Mouse (Mus musculus) liver, postnatal 0 days (tissue): Measurements from ENCODE around the gene Dqx1. TPM values are rescaled to one million over a fixed set of nuclear protein-coding genes. Genes with fewer than 3 reads are reported as not detected.

Experiments
- ATAC-seq: fragments of 200-750 bp; cut with Nextera tagmentation; 2 replicates; pipeline ENCODE4 v1.8.0; 2017; ENCODE audit warnings: mild to moderate bottlenecking, moderate library complexity
- DNase-seq: peaks from one replicate; pipeline ENCODE4 v3.0.0-alpha.2; 2016
- H3K27ac ChIP-seq: fragments of 300-500 bp; sonication (generic); 2 replicates; pipeline ENCODE4 v1.5.1; 2014; ENCODE audit warnings: antibody characterized with exemption, moderate library complexity, mild to moderate bottlenecking, low read depth
- H3K27me3 ChIP-seq: fragments of 300-500 bp; sonication (generic); 2 replicates; pipeline ENCODE4 v1.6.1; 2014; ENCODE audit warnings: low read length, control low read depth, mixed read lengths; ENCODE audit not compliant: insufficient read depth
- H3K36me3 ChIP-seq: fragments of 300-500 bp; sonication (generic); replicated peaks from 2 replicates; pipeline ENCODE4 v1.6.1; 2014; ENCODE audit warnings: mild to moderate bottlenecking, control low read depth, low read length, moderate library complexity, mixed read lengths; ENCODE audit not compliant: insufficient read depth
- H3K4me1 ChIP-seq: fragments of 300-500 bp; sonication (generic); 2 replicates; pipeline ENCODE4 v1.6.1; 2014; ENCODE audit warnings: antibody characterized with exemption, mild to moderate bottlenecking, control low read depth; ENCODE audit not compliant: insufficient read depth
- H3K4me2 ChIP-seq: fragments of 300-500 bp; sonication (generic); 2 replicates; pipeline ENCODE4 v1.6.1; 2014; ENCODE audit warnings: low read depth, mild to moderate bottlenecking, low read length, moderate library complexity, mixed read lengths
- H3K4me3 ChIP-seq: fragments of 300-500 bp; sonication (generic); 2 replicates; pipeline ENCODE4 v1.5.1; 2014; ENCODE audit warnings: low read depth, low read length
- H3K9ac ChIP-seq: fragments of 300-500 bp; sonication (generic); replicated peaks from 2 replicates; pipeline ENCODE4 v1.6.1; 2014; ENCODE audit warnings: mild to moderate bottlenecking, moderate library complexity
- H3K9me3 ChIP-seq: fragments of 300-500 bp; sonication (generic); 2 replicates; pipeline ENCODE4 v1.6.1; 2016; ENCODE audit warnings: mild to moderate bottlenecking, control low read depth, low read length, mixed read lengths
- CTCF ChIP-seq: sonication (generic); IDR thresholded peaks from 2 replicates; pipeline ENCODE4 v1.5.1; 2016; ENCODE audit warnings: antibody characterized with exemption, low read depth
- EP300 ChIP-seq: IDR thresholded peaks from 2 replicates; pipeline ENCODE4 v1.6.1; 2016; ENCODE audit warnings: antibody characterized with exemption, low read depth, mild to moderate bottlenecking
- WGBS: fragments of 180-500 bp; shearing (Covaris S2); extraction: QIAGEN DNeasy Blood & Tissue Kit; methylation state at CpG from one replicate; pipeline ENCODE4 v1.1.7; 2014; ENCODE audit not compliant: insufficient replicate concordance; 5-methylcytosine and 5-hydroxymethylcytosine counted together
- polyA plus RNA-seq: library from polyadenylated mRNA; unstranded; fragments of >200 nt; fragmentation: Nextera tagmentation; extraction: Ambion mirVana; gene quantifications from 2 replicates; pipeline ENCODE4 v1.2.1, GENCODE M21; 2015

Dqx1 gene
- polyA plus RNA-seq, 1 experiment from 2014 or later, result 7.5 TPM

DNA sequence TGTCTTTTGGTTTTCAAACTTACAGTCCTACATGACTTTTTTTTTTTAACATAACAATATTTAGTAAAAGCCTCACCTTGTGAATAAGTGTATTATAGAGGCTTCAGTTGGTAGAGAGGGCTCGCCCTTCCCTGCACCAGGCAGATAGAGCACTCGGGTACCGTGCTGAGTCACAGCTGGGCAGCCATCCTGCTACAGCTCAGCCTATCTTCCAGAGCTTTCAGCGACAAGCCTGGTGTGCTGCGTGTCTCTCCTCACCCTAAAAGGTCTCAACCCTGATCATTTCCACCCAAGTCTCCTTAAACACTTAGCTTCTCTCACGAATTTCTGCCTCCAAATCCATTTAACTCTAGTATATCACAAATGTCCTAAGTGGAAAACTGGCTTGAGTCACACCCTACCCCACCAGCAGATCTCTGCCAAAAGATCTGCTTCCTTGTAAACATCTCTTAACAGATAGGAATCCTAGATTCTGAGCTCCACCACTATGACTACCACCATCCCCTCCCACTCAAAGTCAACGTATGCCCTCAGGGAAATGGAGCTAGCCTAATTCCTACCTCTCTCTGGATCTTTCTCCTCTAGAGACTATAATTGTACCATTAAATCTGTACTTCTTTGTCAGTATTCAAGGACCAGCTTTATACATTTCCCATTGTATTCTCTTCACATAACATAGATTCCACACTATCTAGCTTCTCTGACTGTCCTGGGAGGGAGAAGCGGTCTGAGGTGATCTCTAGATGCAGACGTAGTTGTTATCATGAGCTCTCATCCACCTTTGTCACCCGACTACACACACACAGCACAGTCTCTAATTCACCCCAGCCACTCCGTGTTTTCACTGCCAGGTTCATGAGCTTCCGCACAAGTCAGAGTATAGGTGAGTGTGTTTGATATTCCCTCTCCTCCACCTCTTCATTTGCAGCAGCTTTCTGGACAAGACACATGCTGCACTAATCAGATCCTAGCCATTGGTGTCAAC, 42.9 kb upstream of the Dqx1 start:
- WGBS, result 43% methylated on average over 12 of the region's 12 CpGs
- DNase-seq (peak; percentile 78), ATAC-seq (peak; percentile 98)
- Histone ChIP-seq H3K36me3 (no peaks in the 10 kb centered on the region), H3K4me3 (no peak overlapping the region), H3K4me1 (peaks cover 48% of the 10 kb centered on the region), H3K9me3 (no peaks in the 10 kb centered on the region), H3K27ac (peak overlapping the region; percentile 97), H3K27me3 (no peaks in the 10 kb centered on the region), H3K9ac (peak overlapping the region; percentile 57), H3K4me2 (peak overlapping the region; percentile 42)
- peak; percentile 93 for TF ChIP-seq EP300
- TF ChIP-seq CTCF, result no peak

DNA sequence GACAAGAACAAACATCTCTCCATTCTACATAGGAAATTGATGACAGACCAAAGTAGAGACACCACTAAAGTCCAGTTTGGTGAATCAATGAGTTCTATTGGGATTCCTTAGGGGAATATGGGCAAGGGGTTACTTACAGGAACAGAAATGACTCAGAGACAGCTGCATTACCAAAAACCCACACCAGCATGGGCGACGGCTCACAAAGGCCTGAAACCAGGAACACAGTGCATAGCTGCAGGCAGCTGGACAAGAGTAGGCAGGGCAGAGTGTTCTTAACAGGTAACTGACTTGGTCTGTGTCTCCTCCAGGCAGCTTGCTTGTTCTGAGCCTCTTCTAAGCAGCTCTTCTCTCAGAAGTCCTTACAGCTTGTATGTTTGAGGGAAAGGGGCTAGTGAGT, 41.9 kb upstream of the Dqx1 start:
- Histone ChIP-seq H3K27me3 (no peaks in the 10 kb centered on the region), H3K9me3 (no peaks in the 10 kb centered on the region), H3K4me3 (no peak overlapping the region), H3K36me3 (no peaks in the 10 kb centered on the region), H3K27ac (peak overlapping the region; percentile 97), H3K4me1 (peaks cover 46% of the 10 kb centered on the region), H3K4me2 (peak overlapping the region; percentile 42; the same call in 1 of the 2 replicates), H3K9ac (no peak overlapping the region)
- ATAC-seq (no peak), DNase-seq (no peak)
- TF ChIP-seq CTCF (no peak), EP300 (no peak)
- WGBS, result 76% methylated on average over 2 of the region's 2 CpGs

DNA sequence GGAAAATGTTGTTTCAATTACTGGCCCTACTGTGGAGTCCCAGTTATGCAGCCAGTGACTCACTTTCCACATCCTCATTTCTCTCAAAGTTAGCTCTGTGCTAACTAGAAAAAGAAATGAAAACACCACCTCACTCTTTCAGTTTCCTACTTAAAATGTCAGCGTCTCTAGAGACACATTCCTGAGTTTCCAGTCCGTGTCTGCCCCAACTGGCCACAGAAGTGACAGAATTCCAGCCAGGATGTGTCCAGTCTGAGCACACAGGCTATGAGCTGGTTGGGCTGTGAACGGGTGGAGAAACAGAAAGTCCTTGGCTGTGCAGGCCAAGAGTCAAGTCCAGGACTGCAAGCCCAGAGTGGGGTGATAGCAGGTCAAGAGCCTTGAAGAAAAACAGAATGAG, 40.5 kb upstream of the Dqx1 start:
- H3K9me3 ChIP-seq, result no peaks in the 10 kb centered on the region
- H3K4me3 ChIP-seq, result no peak overlapping the region
- TF ChIP-seq EP300, result no peak
- no peak for TF ChIP-seq CTCF
- H3K27me3 ChIP-seq, result no peaks in the 10 kb centered on the region
- 67% methylated on average over 3 of the region's 3 CpGs for WGBS
- H3K9ac ChIP-seq, result no peak overlapping the region
- DNase-seq (no peak), ATAC-seq (no peak)
- peaks cover 56% of the 10 kb centered on the region for H3K4me1 ChIP-seq
- peak overlapping the region; percentile 56 for H3K27ac ChIP-seq
- H3K36me3 ChIP-seq, result no peaks in the 10 kb centered on the region
- H3K4me2 ChIP-seq, result no peak overlapping the region

DNA sequence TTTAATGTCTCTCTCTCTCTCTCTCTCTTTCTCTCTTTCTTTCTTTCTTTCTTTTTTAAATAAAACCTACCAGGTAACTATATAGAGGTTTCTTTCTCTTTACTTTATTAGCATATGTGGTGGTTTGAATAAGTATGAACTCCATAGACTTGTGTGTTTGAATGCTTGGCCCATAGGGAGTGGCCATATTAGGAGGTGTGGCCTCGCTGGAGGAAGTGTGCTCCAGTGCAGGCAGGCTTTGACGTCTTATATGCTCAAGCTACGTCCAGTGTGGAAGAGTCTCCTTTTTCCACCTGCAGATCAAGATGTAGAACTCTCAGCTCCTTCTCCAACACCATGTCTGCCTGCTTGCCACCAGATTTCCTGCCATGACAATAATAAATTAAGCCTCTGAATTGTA, 38.6 kb upstream of the Dqx1 start:
- no peak for TF ChIP-seq CTCF
- TF ChIP-seq EP300, result no peak
- ATAC-seq, result no peak
- WGBS, result 63% methylated on average over 3 of the region's 3 CpGs
- Histone ChIP-seq H3K9me3 (no peaks in the 10 kb centered on the region), H3K4me2 (no peak overlapping the region), H3K9ac (no peak overlapping the region), H3K27me3 (no peaks in the 10 kb centered on the region), H3K4me3 (no peak overlapping the region), H3K4me1 (peaks cover 60% of the 10 kb centered on the region), H3K27ac (no peak overlapping the region), H3K36me3 (no peaks in the 10 kb centered on the region)
- DNase-seq, result no peak

GRCm38 (mm10) chr6:83020121-83020520, 37.5 kb upstream of the Dqx1 start:
- Histone ChIP-seq H3K9me3 (no peaks in the 10 kb centered on the region), H3K36me3 (no peaks in the 10 kb centered on the region), H3K4me1 (peaks cover 60% of the 10 kb centered on the region), H3K27me3 (no peaks in the 10 kb centered on the region), H3K4me2 (peak overlapping the region; percentile 24; the same call in 1 of the 2 replicates), H3K27ac (peak overlapping the region; percentile 59; the same call in 1 of the 2 replicates), H3K4me3 (no peak overlapping the region), H3K9ac (no peak overlapping the region)
- peak; percentile 90 for TF ChIP-seq EP300
- TF ChIP-seq CTCF, result no peak
- 59% methylated on average over 6 of the region's 6 CpGs for WGBS
- peak; percentile 85 for ATAC-seq
- DNase-seq, result no peak

DNA sequence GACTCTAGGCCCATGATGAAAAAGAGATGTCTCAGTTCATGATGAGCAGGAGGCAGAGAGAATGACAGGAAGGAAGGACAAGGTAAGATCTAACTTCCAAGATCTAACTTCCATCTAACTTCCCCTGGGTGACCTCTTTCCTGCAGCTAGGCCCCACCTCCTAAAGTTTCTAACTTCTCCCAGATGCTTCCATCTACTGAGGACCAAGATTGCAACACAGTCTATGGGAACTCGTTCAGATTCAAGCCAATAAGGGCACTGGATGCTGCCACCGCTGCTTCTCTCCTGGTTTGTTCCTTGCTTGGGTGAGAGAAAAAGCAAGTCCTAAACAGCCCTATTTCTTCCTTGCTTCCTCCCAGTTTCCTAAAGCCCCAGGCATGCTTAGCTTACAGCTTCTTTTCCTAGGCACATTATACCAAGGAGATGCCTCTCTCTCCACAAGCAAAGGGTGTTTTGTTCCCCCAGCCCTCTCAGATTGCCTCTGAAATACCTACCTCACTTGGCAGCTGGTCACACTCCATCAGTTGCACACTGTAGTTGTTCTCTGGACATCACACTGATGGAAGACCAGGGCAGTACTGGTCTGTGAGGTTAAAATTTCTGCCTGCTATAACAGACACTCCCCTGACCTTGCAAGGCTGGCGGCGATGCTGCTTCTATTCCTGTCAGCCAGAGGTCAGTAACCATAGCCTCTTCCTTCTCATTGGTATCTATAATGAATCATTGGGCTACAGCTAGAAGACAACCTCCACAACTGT, 36.6 kb upstream of the Dqx1 start:
- H3K4me1 ChIP-seq, result peaks cover 58% of the 10 kb centered on the region
- H3K27ac ChIP-seq, result peak overlapping the region; percentile 59; the same call in 1 of the 2 replicates

More for the DNA sequence above, 36.6 kb upstream of the Dqx1 start:
- TF ChIP-seq CTCF, result no peak
- TF ChIP-seq EP300, result no peak
- Histone ChIP-seq H3K4me3 (no peak overlapping the region), H3K9ac (no peak overlapping the region), H3K27me3 (no peaks in the 10 kb centered on the region), H3K9me3 (no peaks in the 10 kb centered on the region), H3K4me2 (no peak overlapping the region), H3K36me3 (no peaks in the 10 kb centered on the region)
- WGBS, result 72% methylated on average over 4 of the region's 4 CpGs
- no peak for ATAC-seq
- DNase-seq, result no peak
